Mouse (Mus musculus) naive thymus-derived CD4-positive, alpha-beta T cell, adult 2 months (primary cell): ENCODE data around the gene Creb3l1.
A peak's percentile ranks its signal among the peaks of the same experiment; 100 is the strongest.

ENCODE experiments used
- DNase-seq: peaks from one replicate; pipeline ENCODE4 v3.0.0-alpha.2; 2011; ENCODE audit warnings: low read depth

The Creb3l1 gene

GRCm38 (mm10) chr2:92030554-92030953 lies 6.3 kb upstream of the Creb3l1 start:
- no peak for DNase-seq

DNA sequence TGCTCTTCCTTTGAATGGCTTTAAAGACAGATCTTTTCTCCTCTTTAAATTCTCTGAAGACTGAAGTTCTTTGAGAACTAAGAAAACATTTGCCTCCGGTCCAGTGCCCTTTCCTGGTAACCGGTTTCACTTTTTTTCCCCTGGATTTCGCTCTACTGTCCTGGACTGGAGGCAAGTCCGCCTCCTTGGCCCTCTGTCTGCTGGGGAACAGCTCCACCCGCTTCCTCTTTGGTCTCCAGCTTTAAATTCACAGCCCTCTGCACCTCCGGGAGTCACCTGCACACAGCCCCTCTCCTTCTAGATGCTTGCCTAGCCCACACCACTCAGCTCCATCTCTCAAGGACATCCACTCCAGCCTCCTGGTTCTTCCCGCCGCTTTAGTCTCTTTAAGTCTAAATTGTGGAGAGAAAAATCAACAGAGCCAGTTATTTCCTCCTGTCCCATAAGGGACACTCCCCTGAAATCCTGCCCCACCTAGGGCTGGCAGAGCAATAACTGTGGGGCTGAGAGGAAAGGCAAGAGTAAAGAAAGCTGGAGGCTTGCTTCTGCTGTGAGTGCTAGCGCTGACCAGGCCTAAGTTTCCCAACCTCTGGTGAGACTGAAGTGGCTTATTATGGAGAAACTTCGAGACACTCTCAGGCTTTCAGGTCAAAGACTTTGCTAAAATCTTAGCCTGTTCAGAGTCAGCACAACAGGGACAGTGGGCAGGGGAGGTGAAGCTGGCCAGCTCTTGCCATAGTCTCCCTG lies 5.3 kb upstream of the Creb3l1 start:
- DNase-seq, result no peak

GRCm38 (mm10) chr2:92027811-92028590 lies 3.7 kb upstream of the Creb3l1 start:
- DNase-seq, result no peak

DNA sequence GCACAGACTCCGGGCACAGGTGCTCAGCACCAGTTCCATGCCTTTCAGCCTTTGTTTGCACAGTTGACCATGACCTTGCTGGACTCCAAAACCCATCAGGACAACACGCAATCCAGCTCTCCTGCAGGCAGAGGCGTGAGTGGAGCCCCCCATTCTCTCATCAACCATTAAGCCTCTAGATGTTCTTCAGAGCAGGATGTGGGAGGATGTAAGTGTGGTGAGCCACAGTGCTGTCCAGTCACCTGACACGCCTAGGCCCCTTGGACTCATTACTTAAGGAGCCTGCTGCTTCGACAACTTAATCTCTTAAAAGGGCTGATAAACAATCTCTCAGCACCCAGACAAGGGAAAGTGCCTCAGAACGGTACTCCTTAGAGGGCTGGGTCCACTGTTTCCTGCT lies 1.7 kb upstream of the Creb3l1 start:
- DNase-seq, result no peak

GRCm38 (mm10) chr2:92025202-92025601 lies 900 bp upstream of the Creb3l1 start:
- DNase-seq, result no peak

DNA sequence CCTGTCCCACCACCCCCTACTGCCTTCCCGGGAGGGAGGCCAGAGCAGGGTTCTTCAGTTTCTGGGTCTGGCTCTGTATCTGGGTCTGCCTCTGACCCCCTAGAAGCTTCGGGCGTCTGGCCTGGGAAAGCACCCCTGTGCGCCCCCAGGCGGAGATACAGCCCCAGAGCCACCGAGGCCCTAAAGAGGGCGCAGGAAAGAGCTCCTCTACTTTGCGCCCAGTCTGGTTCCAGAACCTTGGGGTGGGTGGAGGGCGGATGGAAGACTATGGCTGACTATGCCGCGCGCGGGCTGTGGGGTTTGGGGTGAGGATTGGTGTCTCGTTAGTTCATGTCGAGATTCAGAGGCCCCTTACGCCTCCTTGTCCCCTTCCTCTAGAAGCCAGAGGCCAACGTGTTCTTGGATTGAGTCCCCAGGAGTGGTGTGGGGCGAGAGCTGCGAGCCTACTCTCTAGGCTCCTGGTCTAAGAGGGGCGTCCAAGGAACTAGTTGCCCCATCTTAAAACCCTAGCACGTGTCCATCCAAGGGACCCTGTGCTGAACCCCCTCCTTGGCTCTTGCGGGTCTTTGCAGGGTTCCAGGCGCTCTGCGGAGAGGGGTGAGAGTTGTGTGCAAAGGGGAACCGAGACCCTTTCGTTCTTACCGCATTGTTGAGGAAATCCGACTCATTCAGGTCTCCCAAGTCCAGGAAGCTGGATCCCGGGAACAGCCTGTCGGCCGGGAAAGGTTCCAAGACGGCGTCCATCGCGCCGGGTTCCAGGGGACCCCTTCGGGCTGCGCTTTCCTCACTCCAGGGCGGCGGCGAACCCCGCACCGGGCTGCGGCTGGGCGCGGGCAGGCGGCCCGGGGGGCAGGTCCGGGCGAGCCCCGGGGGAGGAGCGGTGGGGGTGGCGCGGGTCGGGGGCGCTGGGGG lies 684 bp downstream of the Creb3l1 start:
- peak; percentile 31 for DNase-seq

DNA sequence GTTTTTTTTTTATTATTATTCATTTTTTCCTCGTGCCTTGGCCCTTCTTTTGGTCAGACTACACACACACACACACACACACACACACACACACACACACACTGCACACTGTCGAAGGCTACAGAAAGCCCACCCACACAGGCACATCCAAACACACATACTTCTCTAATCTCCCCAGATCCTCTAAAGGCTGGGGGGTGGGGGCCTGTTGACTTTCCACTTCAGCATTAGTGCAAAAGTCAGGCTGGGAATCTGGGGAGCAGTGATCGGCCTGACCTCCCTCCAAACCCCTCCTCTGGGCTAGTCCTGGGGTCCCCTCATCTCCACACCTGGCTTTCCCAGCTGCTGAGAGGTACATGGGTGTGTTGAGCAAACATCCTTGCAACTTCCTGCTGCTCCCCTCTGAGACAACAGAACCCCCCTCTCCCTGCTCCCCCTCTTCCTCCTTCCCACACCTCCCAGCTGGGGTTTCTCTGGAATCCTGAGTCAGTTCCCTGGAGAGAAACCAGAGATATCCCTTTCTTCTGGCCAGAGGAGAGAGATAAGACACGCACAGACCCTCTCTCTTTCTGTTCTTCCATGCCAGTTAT lies 3.5 kb downstream of the Creb3l1 start:
- DNase-seq, result no peak

- DNase-seq, result no peak
Observed at GRCm38 (mm10) chr2:92017440-92017839, 6.9 kb downstream of the Creb3l1 start.

- DNase-seq, result no peak
Observed at GRCm38 (mm10) chr2:92016981-92017380, 7.3 kb downstream of the Creb3l1 start.

GRCm38 (mm10) chr2:92014891-92015290 lies 9.4 kb downstream of the Creb3l1 start:
- DNase-seq, result no peak

- DNase-seq, result no peak
Observed at GRCm38 (mm10) chr2:92014248-92014647, 10.1 kb downstream of the Creb3l1 start.

DNA sequence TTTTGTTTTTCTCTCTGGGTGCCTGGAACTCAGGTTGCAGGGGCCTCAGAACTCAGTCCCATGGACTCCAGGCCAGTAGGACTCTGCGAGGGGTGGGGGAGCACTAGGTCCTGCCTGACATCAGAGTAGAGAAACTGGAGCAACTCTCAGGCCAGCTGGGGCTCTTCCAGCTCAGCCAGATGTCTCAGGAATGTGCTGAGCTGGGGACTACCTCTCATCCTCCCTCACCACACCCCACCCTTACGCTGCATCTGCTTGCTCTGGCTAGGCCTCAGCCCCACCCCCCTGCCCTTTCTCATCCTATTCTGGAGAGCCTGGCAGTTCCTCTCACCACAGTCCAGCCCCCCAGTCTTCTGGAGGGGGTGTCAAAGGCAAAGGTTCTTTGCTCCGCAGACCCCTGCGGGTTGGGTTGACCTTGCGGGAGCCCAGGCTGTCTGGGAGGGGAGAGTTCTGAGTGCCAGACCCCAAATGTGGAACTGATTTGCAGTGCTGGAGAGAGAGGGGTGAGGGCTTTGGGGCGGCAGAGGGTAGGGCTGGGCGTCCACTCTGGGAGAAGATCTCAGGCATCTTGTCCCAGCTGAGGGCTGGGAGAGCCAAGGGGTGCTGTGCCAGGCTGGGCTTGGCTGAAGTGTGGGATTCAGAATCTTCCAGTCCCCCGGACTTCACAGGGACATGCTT lies 11.4 kb downstream of the Creb3l1 start:
- DNase-seq, result no peak

DNA sequence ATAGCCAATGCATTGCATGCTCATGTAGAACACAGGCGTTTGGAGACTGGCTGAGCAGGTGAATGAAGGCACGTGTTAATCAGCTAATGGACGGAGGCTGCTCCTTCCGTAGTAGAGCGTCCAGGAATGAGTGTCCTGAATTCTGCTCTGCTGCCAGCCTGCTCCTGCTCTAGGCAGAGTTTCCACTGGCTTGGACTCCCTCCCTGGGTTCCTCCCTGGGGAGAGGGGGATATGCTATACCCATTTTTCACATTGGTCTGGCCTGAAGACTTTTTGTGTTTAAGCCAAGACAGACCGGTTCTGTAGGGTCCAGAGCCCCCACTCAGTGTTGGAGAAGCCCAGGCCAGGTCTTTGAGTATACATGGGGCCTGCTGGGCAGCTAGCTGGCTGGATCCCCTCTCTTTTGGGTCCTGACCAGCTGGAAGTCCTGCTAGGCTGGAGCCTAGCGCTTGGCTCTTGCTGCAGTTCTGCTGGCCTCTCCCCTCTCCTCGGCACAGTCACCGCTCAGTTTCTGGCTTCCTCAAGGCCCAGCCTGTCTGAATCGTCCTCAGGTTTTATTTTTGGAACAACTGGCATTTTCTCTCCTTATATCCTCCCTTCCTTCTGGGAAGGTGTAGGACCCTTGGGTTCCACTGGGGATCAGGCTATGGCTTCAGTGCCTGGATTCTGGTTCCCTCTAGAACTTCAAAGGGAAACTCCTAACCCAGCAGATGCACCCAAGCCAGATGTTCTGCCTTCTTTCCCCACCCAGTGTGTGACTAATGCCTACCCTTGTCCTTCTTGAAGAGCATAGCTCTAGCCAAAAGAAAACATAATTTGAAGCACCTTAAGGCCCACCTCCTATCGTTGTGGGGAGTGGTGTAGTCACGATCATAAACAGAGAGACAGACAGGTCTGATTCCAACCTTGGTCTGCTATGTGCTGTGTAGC lies 12.6 kb downstream of the Creb3l1 start:
- DNase-seq, result no peak

DNA sequence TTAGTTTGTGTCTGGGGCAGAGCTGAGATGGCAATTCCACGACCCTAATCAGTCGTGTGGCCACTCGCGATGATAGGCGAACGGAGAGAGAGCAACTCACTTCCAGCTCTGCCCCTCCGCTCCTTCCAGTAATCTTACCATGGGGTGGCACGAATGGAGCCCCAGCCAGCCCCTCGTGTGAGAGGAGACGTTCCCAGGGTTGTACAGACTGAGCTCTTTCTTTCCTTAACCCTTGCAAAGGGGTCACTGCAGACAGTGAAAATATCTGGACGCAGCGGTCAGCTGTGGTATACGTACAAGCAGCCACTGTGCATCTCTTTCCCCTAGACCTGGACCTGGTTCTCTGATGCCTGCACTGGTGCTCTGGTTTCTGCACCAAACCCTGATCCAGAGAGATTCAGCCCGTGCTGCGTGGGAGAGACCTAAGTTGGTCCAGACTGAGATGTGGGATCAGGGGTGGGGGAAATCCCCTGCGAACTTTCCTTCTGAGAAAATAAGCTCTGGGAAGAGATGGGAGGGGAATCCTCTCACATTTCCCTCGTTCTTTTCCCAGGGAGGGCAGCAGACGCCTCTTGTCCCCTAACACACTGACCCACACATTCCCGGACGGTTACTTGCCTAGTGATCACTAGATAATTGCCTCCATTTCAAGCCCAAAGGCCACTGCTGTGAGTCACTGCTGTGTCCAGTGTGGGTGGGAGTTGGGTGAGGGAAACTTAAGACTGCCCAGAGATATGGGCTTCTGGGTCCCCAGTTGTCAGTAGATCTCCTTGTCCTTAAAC lies 15.5 kb downstream of the Creb3l1 start:
- peak; percentile 19 for DNase-seq

DNA sequence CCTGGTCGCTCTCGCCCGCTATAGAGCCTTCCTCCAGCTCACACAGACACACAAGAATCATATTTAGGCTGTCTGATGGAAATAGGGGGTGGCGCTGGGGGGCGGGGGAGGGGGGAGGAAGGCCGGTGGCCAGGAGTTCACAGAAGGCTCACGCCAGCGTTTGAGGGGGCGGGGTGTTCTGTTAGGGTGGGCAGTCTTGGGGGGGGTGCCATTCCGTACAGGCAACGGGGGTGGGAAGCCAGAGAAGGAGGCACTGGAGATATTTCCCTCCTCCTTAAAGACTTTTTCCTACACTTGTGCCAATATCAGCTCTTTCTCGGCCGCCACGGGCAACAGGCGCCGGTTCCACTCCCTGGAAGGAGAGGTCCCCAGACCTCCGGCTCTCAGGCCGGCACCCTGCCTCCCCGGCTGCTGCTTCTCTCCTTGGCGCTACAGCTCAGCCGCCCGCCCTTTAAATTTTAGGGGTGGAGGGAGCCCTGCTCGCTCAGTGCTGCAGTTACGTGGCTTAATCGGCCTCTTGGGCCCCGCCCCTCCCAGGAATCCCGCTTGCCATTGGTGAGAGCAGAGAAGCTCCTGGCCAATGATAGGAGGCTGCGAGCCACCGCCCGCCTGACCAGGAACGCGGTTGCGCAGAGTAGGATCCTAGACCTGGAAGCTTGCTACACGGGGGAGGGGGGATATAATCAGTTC lies 16.2 kb downstream of the Creb3l1 start:
- DNase-seq, result peak; percentile 95

DNA sequence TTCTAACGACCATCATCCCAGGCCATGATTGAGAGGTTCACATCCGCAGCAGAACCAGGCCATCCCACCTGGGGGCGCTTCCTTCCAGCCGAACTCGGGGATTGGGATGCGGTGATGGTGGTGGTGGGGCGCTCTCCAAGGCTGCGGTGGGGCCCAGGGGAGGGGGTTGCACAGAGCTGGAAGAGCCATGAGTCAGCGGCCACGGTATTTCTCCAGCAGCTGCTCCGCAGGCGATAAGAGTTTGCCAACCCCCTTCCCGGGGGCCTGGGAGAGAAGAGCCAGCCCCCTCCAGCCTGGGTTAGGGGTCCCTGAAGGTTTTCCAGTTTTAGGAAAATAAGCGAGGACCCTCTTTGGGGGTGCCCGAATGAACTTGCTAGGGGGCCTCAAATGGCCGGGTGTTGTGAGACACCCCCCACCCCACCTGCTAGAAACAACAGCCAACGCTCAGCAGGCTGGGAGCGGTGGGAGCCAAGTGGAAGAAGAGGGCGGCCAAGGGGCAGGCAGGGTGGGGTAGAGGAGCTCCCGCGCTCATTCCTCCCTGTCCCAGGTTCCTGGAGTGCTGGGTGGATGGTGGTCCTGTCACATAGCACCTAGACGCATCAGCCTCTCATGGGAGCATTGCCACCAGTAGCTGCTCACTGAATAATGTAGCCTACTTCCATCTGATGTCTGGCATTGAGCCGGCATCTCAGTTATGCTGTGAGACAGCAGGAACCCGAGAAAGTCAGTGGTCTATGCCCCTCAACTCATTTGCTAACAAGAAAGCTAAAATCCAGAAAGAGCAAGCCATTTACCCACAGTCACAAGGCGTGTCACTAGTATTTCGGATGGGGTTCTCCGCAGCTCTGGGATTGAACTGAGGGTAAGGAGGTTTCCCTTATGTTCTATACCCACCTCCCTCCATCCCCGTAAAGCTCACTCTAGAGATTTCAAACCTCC lies 17.1 kb downstream of the Creb3l1 start:
- DNase-seq, result peak; percentile 42

DNA sequence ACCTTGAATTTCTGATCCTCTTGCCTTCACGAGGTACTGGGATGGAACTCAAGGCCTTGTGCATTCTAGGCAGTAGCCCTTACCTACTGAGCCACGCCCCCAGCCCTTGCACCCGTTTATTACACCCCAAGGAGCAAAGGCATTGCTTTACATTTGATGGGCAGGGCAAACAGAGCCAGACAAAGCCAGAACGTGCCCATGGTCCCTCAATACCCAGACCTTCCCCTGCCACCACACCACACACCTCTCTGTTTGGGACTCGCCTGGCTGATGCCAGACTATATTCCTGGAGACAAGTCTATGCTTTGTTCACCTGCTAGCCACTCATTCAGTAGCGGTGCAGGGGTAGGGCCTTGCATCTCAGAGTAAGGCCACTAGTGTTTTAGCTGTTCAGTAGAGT lies 17.8 kb downstream of the Creb3l1 start:
- no peak for DNase-seq

- DNase-seq, result no peak
Observed at GRCm38 (mm10) chr2:92004617-92005016, 19.7 kb downstream of the Creb3l1 start.
